Mouse (Mus musculus) megakaryocyte-erythroid progenitor cell, adult 5-6 weeks (primary cell): ENCODE data around the gene Fahd1. TPM values are rescaled to one million over a fixed set of nuclear protein-coding genes. Genes with fewer than 3 reads are reported as not detected.

Experiments
- ATAC-seq: replicated peaks from 2 replicates; pipeline ENCODE4 v1.8.0; 2016; ENCODE audit warnings: mild to moderate bottlenecking, inconsistent platforms; ENCODE audit not compliant: severe bottlenecking, poor library complexity, low FRiP score, low TSS enrichment
- total RNA-seq, 2 experiments: library from RNA; stranded (forward) in 1 of 2; stranded (reverse) in 1 of 2; fragments of 200-1000, 215-1000 nt in 1 of 2; fragments of >200 nt in 1 of 2; fragmentation: Nextera tagmentation in 1 of 2; gene quantifications; 2 replicates each; pipeline ENCODE4 v1.2.3; 2014 to 2017

Fahd1 gene
- total RNA-seq, 2 experiments from 2014 or later: 15.7 to 35.1 TPM

- ATAC-seq: no peak
These were observed 1.4 kb upstream of the Fahd1 start for GRCm38 (mm10) chr17:24851381-24852125.

GRCm38 (mm10) chr17:24850773-24851127 is 586 bp upstream of the Fahd1 start:
- no peak for ATAC-seq

GRCm38 (mm10) chr17:24849733-24850064 is 465 bp downstream of the Fahd1 start:
- no peak; the same call in none of the 2 replicates for ATAC-seq

GRCm38 (mm10) chr17:24848600-24849031 is 1.5 kb downstream of the Fahd1 start:
- peak; percentile 53 for ATAC-seq

GRCm38 (mm10) chr17:24847386-24847785 is 2.8 kb downstream of the Fahd1 start:
- no peak for ATAC-seq

GRCm38 (mm10) chr17:24844525-24844924 is 5.6 kb downstream of the Fahd1 start:
- no peak for ATAC-seq

GRCm38 (mm10) chr17:24842631-24843030 is 7.5 kb downstream of the Fahd1 start:
- no peak for ATAC-seq

GRCm38 (mm10) chr17:24841133-24841532 is 9.0 kb downstream of the Fahd1 start:
- ATAC-seq: peak; percentile 70

- no peak for ATAC-seq
These were observed 9.8 kb downstream of the Fahd1 start for GRCm38 (mm10) chr17:24840341-24840740.

- ATAC-seq: no peak
These were observed 10.3 kb downstream of the Fahd1 start, which contains the start of gene Hagh for GRCm38 (mm10) chr17:24839842-24840241. TSS of gene Hagh (plus strand) at chr17:24840143.

- ATAC-seq: no peak
These were observed 28.5 kb downstream of the Fahd1 start for GRCm38 (mm10) chr17:24821351-24822280.

GRCm38 (mm10) chr17:24819469-24819868 is 30.7 kb downstream of the Fahd1 start:
- no peak for ATAC-seq

GRCm38 (mm10) chr17:24818172-24818571 is 32.0 kb downstream of the Fahd1 start:
- ATAC-seq: no peak

- ATAC-seq: no peak
These were observed 32.7 kb downstream of the Fahd1 start for GRCm38 (mm10) chr17:24817503-24817902.

GRCm38 (mm10) chr17:24815256-24815655 is 34.9 kb downstream of the Fahd1 start:
- ATAC-seq: peak; percentile 67

- ATAC-seq: no peak
These were observed 37.9 kb downstream of the Fahd1 start for GRCm38 (mm10) chr17:24812215-24812614.

GRCm38 (mm10) chr17:24811211-24811610 is 39.0 kb downstream of the Fahd1 start:
- ATAC-seq: no peak

- ATAC-seq: peak; percentile 89
These were observed 45.9 kb downstream of the Fahd1 start, which contains the start of gene Meiob for GRCm38 (mm10) chr17:24803952-24804951. TSS of gene Meiob (plus strand) at chr17:24804289.

- ATAC-seq: no peak
These were observed 49.6 kb downstream of the Fahd1 start for GRCm38 (mm10) chr17:24800524-24800923.
